Mouse (Mus musculus) kidney, embryonic 14.5 days (tissue): Measurements from ENCODE around the gene Rims4. TPM values are rescaled to one million over a fixed set of nuclear protein-coding genes. Genes with fewer than 3 reads are reported as not detected.

ENCODE experiments used
- polyA plus RNA-seq: library from polyadenylated mRNA; unstranded; fragments of >200 nt; fragmentation: Nextera tagmentation; extraction: Ambion mirVana; gene quantifications from 2 replicates; pipeline ENCODE4 v1.2.1, GENCODE M21; 2014

The Rims4 gene
- polyA plus RNA-seq, 1 experiment from 2014 or later = 0.70 TPM

Other genes with a start within 250 kb of the Rims4 start
- gene Ada, start 168.4 kb downstream of the Rims4 start, polyA plus RNA-seq = 9.7 and 10.1 TPM in 2 replicates
- gene Ccn5, start 97.8 kb downstream of the Rims4 start, polyA plus RNA-seq = 0.11 and 0.28 TPM in 2 replicates
- gene Kcnk15, start 65.0 kb downstream of the Rims4 start, polyA plus RNA-seq = not detected in 2 replicates
- 217 and 305 TPM in 2 replicates for gene Ywhab, start 76.3 kb upstream of the Rims4 start, polyA plus RNA-seq
- 2.7 and 3.4 TPM in 2 replicates for gene Pabpc1l, start 106.8 kb upstream of the Rims4 start, polyA plus RNA-seq
- 24.1 and 36.5 TPM in 2 replicates for gene Stk4, start 151.6 kb upstream of the Rims4 start, polyA plus RNA-seq
- gene Tomm34, start 152.5 kb upstream of the Rims4 start, polyA plus RNA-seq = 63.4 and 70.5 TPM in 2 replicates